Mouse (Mus musculus): ENCODE results near the gene Cd300a. TPM values are rescaled to one million over a fixed set of nuclear protein-coding genes. Genes with fewer than 3 reads are reported as not detected.
"Not testable (repeated sequence)": the region's sequence is repeated elsewhere in the genome, so short reads cannot be mapped to it uniquely, and the experiment has no call there.

The Cd300a gene
- polyA plus RNA-seq, 1 experiment from 2014 or later = 9.7 TPM

GRCm38 (mm10) chr11:114908086-114908485 is 18.2 kb downstream of the Cd300a start:
- H3K36me3 ChIP-seq (replicated peaks; ENCODE audit: insufficient read depth, low read length) = no peaks in the 10 kb centered on the region
- no peak for TF ChIP-seq CTCF (IDR thresholded peaks at IDR 0.05; ENCODE audit: low read depth)
- TF ChIP-seq EP300 (IDR thresholded peaks at IDR 0.05; ENCODE audit: low read depth) = no peak
- peak overlapping the region; percentile 48; the same call in 1 of the 2 replicates for H3K27ac ChIP-seq (ENCODE audit: low read depth)
- H3K4me1 ChIP-seq (ENCODE audit: insufficient read depth) = no peaks in the 10 kb centered on the region
- ATAC-seq (peak; percentile 44), DNase-seq (no peak)
- 42% methylated on average over 4 of the region's 4 CpGs for WGBS (ENCODE audit: insufficient replicate concordance)
- no peaks in the 10 kb centered on the region for H3K9me3 ChIP-seq (ENCODE audit: low read length)
- no peaks in the 10 kb centered on the region for H3K27me3 ChIP-seq (ENCODE audit: insufficient read depth, low read length)
- H3K4me2 ChIP-seq (ENCODE audit: low read depth, low read length) = no peak overlapping the region
- H3K9ac ChIP-seq (replicated peaks) = no peak overlapping the region
- no peak overlapping the region for H3K4me3 ChIP-seq (ENCODE audit: low read depth, low read length)

DNA sequence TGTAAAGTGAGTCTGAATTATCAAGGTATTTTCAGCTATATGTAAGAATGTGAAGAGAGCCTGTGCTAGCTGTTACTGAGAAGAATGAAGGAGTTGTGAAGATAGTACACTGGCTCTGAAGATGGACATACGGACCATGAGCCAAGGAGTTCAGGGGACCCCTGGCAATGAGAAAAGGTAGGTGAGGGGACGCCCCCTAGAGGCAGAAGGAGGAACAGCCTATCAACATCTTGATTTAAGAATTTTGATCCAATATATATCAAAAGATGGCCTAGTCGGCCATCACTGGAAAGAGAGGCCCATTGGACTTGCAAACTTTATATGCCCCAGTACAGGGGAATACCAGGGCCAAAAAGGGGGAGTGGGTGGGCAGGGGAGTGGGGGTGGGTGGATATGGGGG is 19.7 kb downstream of the Cd300a start:
- TF ChIP-seq CTCF (IDR thresholded peaks at IDR 0.05; ENCODE audit: low read depth) = peak; percentile 52
- 0 out of 2 replicates have a peak overlapping the region, but pooled peaks have one; percentile 48 for H3K27ac ChIP-seq (ENCODE audit: low read depth)
- not testable (repeated sequence) for DNase-seq; H3K4me2 ChIP-seq (ENCODE audit: low read depth, low read length); H3K27me3 ChIP-seq (ENCODE audit: insufficient read depth, low read length); ATAC-seq; H3K9ac ChIP-seq (replicated peaks); H3K9me3 ChIP-seq (ENCODE audit: low read length); H3K4me1 ChIP-seq (ENCODE audit: insufficient read depth); H3K36me3 ChIP-seq (replicated peaks; ENCODE audit: insufficient read depth, low read length); H3K4me3 ChIP-seq (ENCODE audit: low read depth, low read length)
- 33% methylated on average over 3 of the region's 3 CpGs for WGBS (ENCODE audit: insufficient replicate concordance)

DNA sequence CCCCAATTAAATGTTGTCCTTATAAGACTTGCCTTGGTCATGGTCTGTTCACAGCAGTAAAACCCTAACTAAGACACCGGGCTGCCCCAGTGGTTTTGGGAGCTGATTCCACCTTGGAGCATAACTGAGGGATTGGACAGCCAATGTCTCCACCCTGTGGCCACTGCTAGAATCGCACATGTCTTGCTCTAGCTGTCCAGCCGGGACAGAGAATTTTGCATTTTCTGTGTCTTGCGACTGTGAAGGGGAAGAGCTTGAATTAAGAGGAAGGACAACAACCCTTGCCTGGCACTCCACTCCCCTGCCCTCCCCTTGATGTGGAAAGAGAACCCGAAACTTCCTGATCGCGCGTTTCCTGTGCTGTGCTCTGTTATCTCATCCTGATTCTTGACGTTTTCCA is 23.0 kb downstream of the Cd300a start:
- 4% methylated on average over 9 of the region's 9 CpGs for WGBS (ENCODE audit: insufficient replicate concordance)
- DNase-seq (peak; percentile 86), ATAC-seq (peak; percentile 59)
- H3K36me3 ChIP-seq (replicated peaks; ENCODE audit: insufficient read depth, low read length) = no peaks in the 10 kb centered on the region
- H3K4me1 ChIP-seq (ENCODE audit: insufficient read depth) = no peaks in the 10 kb centered on the region; the same call in 1 of the 2 replicates
- H3K4me2 ChIP-seq (ENCODE audit: low read depth, low read length) = no peak overlapping the region
- H3K9ac ChIP-seq (replicated peaks) = no peak overlapping the region
- no peaks in the 10 kb centered on the region for H3K27me3 ChIP-seq (ENCODE audit: insufficient read depth, low read length)
- peak; percentile 88 for TF ChIP-seq CTCF (IDR thresholded peaks at IDR 0.05; ENCODE audit: low read depth)
- TF ChIP-seq EP300 (IDR thresholded peaks at IDR 0.05; ENCODE audit: low read depth) = no peak
- H3K9me3 ChIP-seq (ENCODE audit: low read length) = no peaks in the 10 kb centered on the region
- no peak overlapping the region for H3K27ac ChIP-seq (ENCODE audit: low read depth)
- H3K4me3 ChIP-seq (ENCODE audit: low read depth, low read length) = no peak overlapping the region

DNA sequence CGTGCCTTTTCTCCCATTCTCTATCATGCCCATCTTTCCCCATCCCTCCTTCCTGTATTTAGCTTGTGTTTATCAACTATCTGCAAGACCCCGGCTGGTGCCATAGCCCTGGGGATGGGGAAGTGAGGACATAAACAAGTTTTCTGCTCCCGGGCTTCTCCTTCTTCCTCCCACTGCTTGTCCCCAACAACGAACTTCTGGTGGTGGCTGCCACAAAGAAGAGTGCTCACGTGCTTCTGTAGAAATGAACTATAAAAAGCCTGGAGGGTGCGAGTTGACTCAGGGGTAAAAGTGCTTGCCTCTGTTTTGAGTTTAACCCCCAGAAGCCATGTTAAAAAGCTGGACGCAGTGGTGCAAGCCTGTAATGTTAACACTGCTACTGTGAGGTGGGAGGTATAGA is 25.1 kb downstream of the Cd300a start:
- DNase-seq (no peak), ATAC-seq (no peak)
- no peak overlapping the region for H3K9ac ChIP-seq (replicated peaks)
- H3K4me2 ChIP-seq (ENCODE audit: low read depth, low read length) = no peak overlapping the region
- no peaks in the 10 kb centered on the region; the same call in 1 of the 2 replicates for H3K9me3 ChIP-seq (ENCODE audit: low read length)
- peak overlapping the region; percentile 60 for H3K27ac ChIP-seq (ENCODE audit: low read depth)
- H3K4me1 ChIP-seq (ENCODE audit: insufficient read depth) = no peaks in the 10 kb centered on the region; the same call in 1 of the 2 replicates
- H3K36me3 ChIP-seq (replicated peaks; ENCODE audit: insufficient read depth, low read length) = no peaks in the 10 kb centered on the region
- no peaks in the 10 kb centered on the region for H3K27me3 ChIP-seq (ENCODE audit: insufficient read depth, low read length)
- H3K4me3 ChIP-seq (ENCODE audit: low read depth, low read length) = no peak overlapping the region
- TF ChIP-seq CTCF (IDR thresholded peaks at IDR 0.05; ENCODE audit: low read depth) (no peak), EP300 (IDR thresholded peaks at IDR 0.05; ENCODE audit: low read depth) (no peak)
- WGBS (ENCODE audit: insufficient replicate concordance) = 15% methylated on average over 7 of the region's 7 CpGs

- Histone ChIP-seq H3K4me3 (ENCODE audit: low read depth, low read length) (no peak overlapping the region), H3K4me1 (ENCODE audit: insufficient read depth) (no peaks in the 10 kb centered on the region; the same call in 1 of the 2 replicates), H3K27ac (ENCODE audit: low read depth) (peak overlapping the region; percentile 44; the same call in 1 of the 2 replicates), H3K4me2 (ENCODE audit: low read depth, low read length) (no peak overlapping the region), H3K36me3 (replicated peaks; ENCODE audit: insufficient read depth, low read length) (no peaks in the 10 kb centered on the region), H3K27me3 (ENCODE audit: insufficient read depth, low read length) (no peaks in the 10 kb centered on the region), H3K9ac (replicated peaks) (no peak overlapping the region), H3K9me3 (ENCODE audit: low read length) (no peaks in the 10 kb centered on the region; the same call in 1 of the 2 replicates)
- DNase-seq (peak; percentile 47), ATAC-seq (peak; percentile 49; the same call in 1 of the 2 replicates)
- WGBS (ENCODE audit: insufficient replicate concordance) = 48% methylated on average over 6 of the region's 6 CpGs
- TF ChIP-seq CTCF (IDR thresholded peaks at IDR 0.05; ENCODE audit: low read depth) = no peak
- TF ChIP-seq EP300 (IDR thresholded peaks at IDR 0.05; ENCODE audit: low read depth) = no peak
Observed at GRCm38 (mm10) chr11:114917120-114917519, 27.3 kb downstream of the Cd300a start.

DNA sequence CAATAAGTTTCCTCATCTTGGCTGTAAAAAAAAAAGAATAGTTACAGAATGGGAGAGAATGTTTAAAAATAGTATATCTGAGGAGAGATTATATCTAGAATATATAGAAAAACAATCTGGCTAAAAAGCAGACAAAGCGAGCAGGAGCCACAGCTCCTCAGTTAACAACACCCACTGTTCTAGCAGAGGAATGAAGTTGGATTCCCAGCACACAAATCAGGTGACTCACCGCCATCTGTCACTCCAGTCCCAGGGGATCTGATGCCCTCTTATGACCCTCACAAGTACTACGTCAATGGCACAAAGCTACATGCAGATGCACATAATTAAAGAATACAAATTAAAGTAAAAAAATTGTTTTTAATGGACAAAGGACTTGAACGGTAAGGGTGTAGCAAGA is 32.6 kb downstream of the Cd300a start:
- Histone ChIP-seq H3K4me2 (ENCODE audit: low read depth, low read length) (no peak overlapping the region), H3K9ac (replicated peaks) (no peak overlapping the region), H3K4me3 (ENCODE audit: low read depth, low read length) (no peak overlapping the region), H3K27me3 (ENCODE audit: insufficient read depth, low read length) (no peaks in the 10 kb centered on the region), H3K4me1 (ENCODE audit: insufficient read depth) (no peaks in the 10 kb centered on the region), H3K36me3 (replicated peaks; ENCODE audit: insufficient read depth, low read length) (no peaks in the 10 kb centered on the region), H3K27ac (ENCODE audit: low read depth) (no peak overlapping the region), H3K9me3 (ENCODE audit: low read length) (no peaks in the 10 kb centered on the region; the same call in 1 of the 2 replicates)
- 77% methylated on average over 4 of the region's 4 CpGs for WGBS (ENCODE audit: insufficient replicate concordance)
- no peak for ATAC-seq
- DNase-seq = no peak
- TF ChIP-seq CTCF (IDR thresholded peaks at IDR 0.05; ENCODE audit: low read depth) (no peak), EP300 (IDR thresholded peaks at IDR 0.05; ENCODE audit: low read depth) (no peak)
